Mouse (Mus musculus): Measurements from ENCODE around the gene Rho. TPM values are rescaled to one million over a fixed set of nuclear protein-coding genes. Genes with fewer than 3 reads are reported as not detected.

Gene Rho
- total and polyA plus RNA-seq, 3 experiments: 0.11 TPM; not detected in 2

DNA sequence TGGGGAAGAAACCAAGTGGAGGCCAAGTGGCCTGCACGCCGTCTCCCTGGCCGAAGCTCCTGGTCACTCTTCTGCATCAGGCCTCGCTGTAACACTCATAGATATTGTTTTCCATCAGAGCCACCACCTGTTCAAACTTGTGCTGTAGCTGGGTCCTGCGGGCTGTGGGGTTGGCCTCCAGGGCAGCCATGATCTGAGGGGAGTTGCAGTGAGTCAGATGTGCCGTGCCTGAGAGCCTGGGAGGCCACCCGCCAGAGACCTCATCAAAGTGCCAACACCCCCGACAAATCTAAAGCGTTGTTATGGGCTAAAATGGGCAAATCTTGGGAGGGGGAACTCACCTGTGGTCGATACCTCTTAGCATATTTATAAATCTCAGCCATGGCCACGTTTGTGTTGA, 24.1 kb downstream of the Rho start:
- Histone ChIP-seq H3K27ac (ENCODE audit: control insufficient read depth, low read depth, low read length) (no peak overlapping the region), H3K9me3 (replicated peaks; ENCODE audit: insufficient read depth, low read length) (no peaks in the 10 kb centered on the region), H3K36me3 (ENCODE audit: control insufficient read depth in 1 of 2, insufficient read depth in 2 of 2, low read length in 2 of 2) (no peaks in the 10 kb centered on the region), H3K4me3 (ENCODE audit: control insufficient read depth in 1 of 2, insufficient read depth in 1 of 2, low read depth in 2 of 2, low read length in 2 of 2) (no peak overlapping the region), H3K79me2 (ENCODE audit: control insufficient read depth, insufficient read depth, low read length, poor library complexity) (no peaks in the 10 kb centered on the region), H3K9ac (ENCODE audit: control insufficient read depth, low read depth, low read length, poor library complexity, severe bottlenecking) (no peak overlapping the region), H3K4me1 (ENCODE audit: control insufficient read depth in 1 of 2, insufficient read depth in 2 of 2, low read length in 2 of 2) (no peaks in the 10 kb centered on the region), H3K27me3 (ENCODE audit: control insufficient read depth in 1 of 2, insufficient read depth in 2 of 2, low read length in 2 of 2) (no peaks in the 10 kb centered on the region)
- TF ChIP-seq ZC3H11A (IDR thresholded peaks at IDR 0.05; ENCODE audit: low read depth, low read length): no peak
- no peak for TF ChIP-seq NELFE (IDR thresholded peaks at IDR 0.05; ENCODE audit: low read depth, low read length)
- no peak for TF ChIP-seq NRF1 (IDR thresholded peaks at IDR 0.05; ENCODE audit: insufficient read depth, low read depth, low read length, poor library complexity, severe bottlenecking)
- TF ChIP-seq RAD21 (IDR thresholded peaks at IDR 0.05; ENCODE audit: low read depth, low read length): no peak
- TF ChIP-seq MAFK (IDR thresholded peaks at IDR 0.05; ENCODE audit: borderline replicate concordance, low read depth, low read length): no peak
- no peak for TF ChIP-seq SIN3A (IDR thresholded peaks at IDR 0.05; ENCODE audit: low read length)
- no peak for TF ChIP-seq POLR2AphosphoS2 (IDR thresholded peaks at IDR 0.05; ENCODE audit: low read length)
- TF ChIP-seq CTCF (IDR thresholded peaks at IDR 0.05 in 2 of 3, conservative IDR thresholded peaks at IDR 0.05 in 1 of 3; ENCODE audit: control insufficient read depth in 1 of 3, insufficient read depth in 1 of 3, low read depth in 2 of 3, low read length in 3 of 3, poor library complexity in 1 of 3, severe bottlenecking in 1 of 3): no peak
- no peak for TF ChIP-seq POLR2A (IDR thresholded peaks at IDR 0.05; ENCODE audit: control insufficient read depth in 1 of 2, insufficient read depth in 1 of 2, low read depth in 1 of 2, low read length in 2 of 2, poor library complexity in 1 of 2)
- TF ChIP-seq ELF1 (IDR thresholded peaks at IDR 0.05; ENCODE audit: low read depth, low read length): no peak
- no peak for DNase-seq (ENCODE audit: low read depth, low spot score)

DNA sequence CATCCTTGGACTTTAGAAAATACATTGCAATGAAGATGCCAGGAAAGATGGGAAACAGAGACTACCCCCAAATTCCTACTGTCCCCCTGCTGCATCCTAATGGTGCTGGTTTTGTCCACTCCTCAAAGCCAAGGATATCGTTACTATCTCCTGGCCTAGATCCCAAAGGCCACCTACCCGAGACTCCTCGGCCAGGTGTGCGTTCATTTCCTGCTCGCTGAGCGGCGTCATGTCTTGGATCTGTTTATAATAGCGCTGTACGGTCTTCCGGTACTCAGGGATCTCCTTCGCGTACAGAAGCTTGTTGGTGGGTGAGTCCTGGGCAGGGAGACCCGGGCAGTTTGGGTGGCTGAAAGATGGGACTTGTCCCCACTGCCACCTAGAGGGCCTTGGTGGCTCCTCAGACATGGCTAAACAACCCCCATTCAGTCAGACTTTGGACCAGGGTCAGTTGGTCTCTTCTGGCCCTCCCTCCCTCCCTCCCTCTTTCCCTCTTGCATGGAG, 24.9 kb downstream of the Rho start:
- TF ChIP-seq EP300 (IDR thresholded peaks at IDR 0.05; ENCODE audit: low read depth in 1 of 2, low read length in 2 of 2) (no peak), TBP (IDR thresholded peaks at IDR 0.05; ENCODE audit: low read depth, low read length) (no peak), TAL1 (IDR thresholded peaks at IDR 0.05; ENCODE audit: low read length) (no peak), MYC (IDR thresholded peaks at IDR 0.05; ENCODE audit: low read depth, low read length) (no peak), POLR2A (IDR thresholded peaks at IDR 0.05; ENCODE audit: control insufficient read depth in 1 of 2, insufficient read depth in 1 of 2, low read depth in 1 of 2, low read length in 2 of 2, poor library complexity in 1 of 2) (no peak), MAZ (IDR thresholded peaks at IDR 0.05; ENCODE audit: low read depth, low read length) (no peak), NELFE (IDR thresholded peaks at IDR 0.05; ENCODE audit: low read depth, low read length) (no peak), MAFK (IDR thresholded peaks at IDR 0.05; ENCODE audit: borderline replicate concordance, low read depth, low read length) (no peak)
- Histone ChIP-seq H3K27ac (ENCODE audit: control insufficient read depth, low read depth, low read length) (no peak overlapping the region), H3K27me3 (ENCODE audit: control insufficient read depth in 1 of 2, insufficient read depth in 2 of 2, low read length in 2 of 2) (no peaks in the 10 kb centered on the region), H3K9me3 (replicated peaks; ENCODE audit: insufficient read depth, low read length) (no peaks in the 10 kb centered on the region), H3K79me2 (ENCODE audit: control insufficient read depth, insufficient read depth, low read length, poor library complexity) (no peaks in the 10 kb centered on the region), H3K4me3 (ENCODE audit: control insufficient read depth in 1 of 2, insufficient read depth in 1 of 2, low read depth in 2 of 2, low read length in 2 of 2) (no peak overlapping the region), H3K36me3 (ENCODE audit: control insufficient read depth in 1 of 2, insufficient read depth in 2 of 2, low read length in 2 of 2) (no peaks in the 10 kb centered on the region), H3K9ac (ENCODE audit: control insufficient read depth, low read depth, low read length, poor library complexity, severe bottlenecking) (no peak overlapping the region), H3K4me1 (ENCODE audit: control insufficient read depth in 1 of 2, insufficient read depth in 2 of 2, low read length in 2 of 2) (no peaks in the 10 kb centered on the region)
- no peak for DNase-seq (ENCODE audit: low read depth, low spot score)
